Mouse (Mus musculus): ENCODE measurements at regions not wholly inside any gene's neighbourhood (a gene's known extent, or its start where the extent isn't known, plus 50 kb on each side); places are given as distances from the start of the nearest gene placed in this dataset.
A peak's percentile ranks its signal among the peaks of the same experiment; 100 is the strongest.

- Histone ChIP-seq H3K9me3 (no peaks in the 10 kb centered on the region), H3K27ac (peak overlapping the region; percentile 58), H3K36me3 (no peaks in the 10 kb centered on the region), H3K27me3 (no peaks in the 10 kb centered on the region), H3K4me2 (replicated peaks) (no peak overlapping the region), H3K4me1 (peaks cover 20% of the 10 kb centered on the region), H3K9ac (no peak overlapping the region), H3K4me3 (no peak overlapping the region)
- ATAC-seq (ENCODE audit: insufficient number of reproducible peaks, insufficient read depth, low FRiP score, low TSS enrichment) = peak; percentile 68
- WGBS = 18% methylated on average over 15 of the region's 15 CpGs
Measured at GRCm38 (mm10) chr12:79910884-79911759, 201.7 kb downstream of the Zfp36l1 start.

GRCm38 (mm10) chr12:79907583-79907982 lies 205.2 kb downstream of the Zfp36l1 start:
- Histone ChIP-seq H3K4me2 (replicated peaks) (no peak overlapping the region), H3K27ac (peak overlapping the region; percentile 80; the same call in 1 of the 2 replicates)
- no peak for ATAC-seq (ENCODE audit: insufficient number of reproducible peaks, insufficient read depth, low FRiP score, low TSS enrichment)

DNA sequence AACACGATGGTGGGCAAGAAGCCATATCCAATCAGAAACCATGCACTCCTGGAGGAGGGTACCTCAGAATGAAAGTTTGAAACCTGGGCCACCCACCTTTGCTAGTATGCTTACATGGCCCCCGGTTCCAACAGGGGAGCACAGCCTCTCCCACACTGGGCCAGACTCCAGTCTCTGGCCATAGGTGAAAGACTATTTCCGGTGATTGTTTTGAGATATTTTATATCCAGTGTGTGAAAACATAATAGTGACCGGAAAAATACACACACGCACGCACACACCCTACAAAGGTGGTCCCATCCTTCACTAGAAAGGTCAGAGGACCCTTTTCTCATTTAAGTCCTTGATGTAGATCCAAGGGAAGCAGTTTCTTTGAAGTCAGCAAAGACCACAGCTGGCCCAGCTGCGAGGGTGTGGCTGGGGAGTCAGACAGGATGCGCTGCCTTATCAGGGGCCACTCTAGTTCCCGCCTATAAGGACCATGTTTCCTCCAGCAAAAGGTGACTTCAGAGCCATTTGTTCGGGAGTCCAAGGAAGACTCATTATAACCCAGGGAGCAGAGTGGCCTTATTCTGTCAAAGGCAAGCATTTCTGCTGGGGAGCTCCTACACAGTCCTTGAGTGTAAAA lies 206.0 kb downstream of the Zfp36l1 start:
- H3K27me3 ChIP-seq = no peaks in the 10 kb centered on the region
- WGBS = 81% methylated on average over 10 of the region's 10 CpGs
- H3K9ac ChIP-seq = no peak overlapping the region
- ATAC-seq (ENCODE audit: insufficient number of reproducible peaks, insufficient read depth, low FRiP score, low TSS enrichment) = no peak
- H3K4me3 ChIP-seq = no peak overlapping the region
- no peaks in the 10 kb centered on the region for H3K36me3 ChIP-seq
- peaks cover 37% of the 10 kb centered on the region for H3K4me1 ChIP-seq
- peak overlapping the region; percentile 80 for H3K27ac ChIP-seq
- no peak overlapping the region for H3K4me2 ChIP-seq (replicated peaks)
- no peaks in the 10 kb centered on the region for H3K9me3 ChIP-seq

More at GRCm38 (mm10) chr12:79907583-79907982, 205.2 kb downstream of the Zfp36l1 start:
- 80% methylated on average over 5 of the region's 5 CpGs for WGBS
- Histone ChIP-seq H3K36me3 (no peaks in the 10 kb centered on the region), H3K27me3 (no peaks in the 10 kb centered on the region), H3K4me3 (no peak overlapping the region), H3K9ac (no peak overlapping the region), H3K9me3 (no peaks in the 10 kb centered on the region), H3K4me1 (peaks cover 38% of the 10 kb centered on the region)

GRCm38 (mm10) chr12:79905828-79906737 lies 206.7 kb downstream of the Zfp36l1 start:
- 44% methylated on average over 10 of the region's 10 CpGs for WGBS

GRCm38 (mm10) chr12:79904913-79905549 lies 207.8 kb downstream of the Zfp36l1 start:
- Histone ChIP-seq H3K27ac (peak overlapping the region; percentile 80), H3K9ac (no peak overlapping the region), H3K36me3 (no peaks in the 10 kb centered on the region), H3K4me2 (replicated peaks) (no peak overlapping the region), H3K27me3 (no peaks in the 10 kb centered on the region), H3K4me1 (peaks cover 21% of the 10 kb centered on the region), H3K9me3 (no peaks in the 10 kb centered on the region), H3K4me3 (no peak overlapping the region)
- WGBS = 42% methylated on average over 2 of the region's 2 CpGs
- ATAC-seq (ENCODE audit: insufficient number of reproducible peaks, insufficient read depth, low FRiP score, low TSS enrichment) = no peak

More at GRCm38 (mm10) chr12:79905828-79906737, 206.7 kb downstream of the Zfp36l1 start:
- no peaks in the 10 kb centered on the region for H3K36me3 ChIP-seq
- no peak overlapping the region for H3K4me3 ChIP-seq
- peaks cover 29% of the 10 kb centered on the region for H3K4me1 ChIP-seq
- no peaks in the 10 kb centered on the region for H3K27me3 ChIP-seq
- H3K4me2 ChIP-seq (replicated peaks) = no peak overlapping the region
- ATAC-seq (ENCODE audit: insufficient number of reproducible peaks, insufficient read depth, low FRiP score, low TSS enrichment) = no peak
- no peaks in the 10 kb centered on the region for H3K9me3 ChIP-seq
- no peak overlapping the region; the same call in 1 of the 2 replicates for H3K9ac ChIP-seq
- H3K27ac ChIP-seq = peak overlapping the region; percentile 80

GRCm38 (mm10) chr12:79902761-79903160 lies 210.1 kb downstream of the Zfp36l1 start:
- no peak overlapping the region for H3K4me3 ChIP-seq
- H3K9me3 ChIP-seq = no peaks in the 10 kb centered on the region
- no peaks in the 10 kb centered on the region for H3K36me3 ChIP-seq
- peak overlapping the region; percentile 69 for H3K27ac ChIP-seq
- ATAC-seq (ENCODE audit: insufficient number of reproducible peaks, insufficient read depth, low FRiP score, low TSS enrichment) = no peak
- H3K9ac ChIP-seq = no peak overlapping the region
- H3K4me1 ChIP-seq = peaks cover 32% of the 10 kb centered on the region
- no peaks in the 10 kb centered on the region for H3K27me3 ChIP-seq
- no peak overlapping the region for H3K4me2 ChIP-seq (replicated peaks)
- 70% methylated on average over 7 of the region's 7 CpGs for WGBS

- Histone ChIP-seq H3K4me3 (no peak overlapping the region), H3K4me2 (replicated peaks) (no peak overlapping the region), H3K4me1 (peaks cover 32% of the 10 kb centered on the region), H3K27ac (peak overlapping the region; percentile 69), H3K27me3 (no peaks in the 10 kb centered on the region), H3K9ac (no peak overlapping the region), H3K36me3 (no peaks in the 10 kb centered on the region), H3K9me3 (no peaks in the 10 kb centered on the region)
- WGBS = 50% methylated on average over 7 of the region's 7 CpGs
- ATAC-seq (ENCODE audit: insufficient number of reproducible peaks, insufficient read depth, low FRiP score, low TSS enrichment) = no peak
Measured at GRCm38 (mm10) chr12:79902163-79902562, 210.7 kb downstream of the Zfp36l1 start.

GRCm38 (mm10) chr12:79898198-79898930 lies 214.4 kb downstream of the Zfp36l1 start:
- Histone ChIP-seq H3K36me3 (no peaks in the 10 kb centered on the region), H3K27ac (peak overlapping the region; percentile 60; the same call in 1 of the 2 replicates), H3K4me2 (replicated peaks) (no peak overlapping the region), H3K9me3 (no peaks in the 10 kb centered on the region), H3K27me3 (no peaks in the 10 kb centered on the region), H3K4me3 (no peak overlapping the region), H3K4me1 (peaks cover 35% of the 10 kb centered on the region), H3K9ac (no peak overlapping the region)
- WGBS = 29% methylated on average over 12 of the region's 12 CpGs
- no peak for ATAC-seq (ENCODE audit: insufficient number of reproducible peaks, insufficient read depth, low FRiP score, low TSS enrichment)

- Histone ChIP-seq H3K9ac (no peak overlapping the region), H3K27me3 (no peaks in the 10 kb centered on the region), H3K4me1 (peaks cover 36% of the 10 kb centered on the region), H3K36me3 (no peaks in the 10 kb centered on the region), H3K4me2 (replicated peaks) (no peak overlapping the region), H3K27ac (peak overlapping the region; percentile 80), H3K4me3 (no peak overlapping the region), H3K9me3 (no peaks in the 10 kb centered on the region)
- no peak; the same call in 1 of the 2 replicates for ATAC-seq (ENCODE audit: insufficient number of reproducible peaks, insufficient read depth, low FRiP score, low TSS enrichment)
- 10% methylated on average over 6 of the region's 6 CpGs for WGBS
Measured at GRCm38 (mm10) chr12:79895975-79896374, 216.8 kb downstream of the Zfp36l1 start.

GRCm38 (mm10) chr12:79895324-79895723 lies 217.5 kb downstream of the Zfp36l1 start:
- H3K4me3 ChIP-seq = no peak overlapping the region
- H3K27ac ChIP-seq = 0 out of 2 replicates have a peak overlapping the region, but pooled peaks have one; percentile 30
- no peak for ATAC-seq (ENCODE audit: insufficient number of reproducible peaks, insufficient read depth, low FRiP score, low TSS enrichment)
- H3K27me3 ChIP-seq = no peaks in the 10 kb centered on the region
- H3K9ac ChIP-seq = no peak overlapping the region
- no peaks in the 10 kb centered on the region for H3K9me3 ChIP-seq
- no peak overlapping the region for H3K4me2 ChIP-seq (replicated peaks)
- peaks cover 42% of the 10 kb centered on the region for H3K4me1 ChIP-seq
- WGBS = 41% methylated on average over 7 of the region's 7 CpGs
- H3K36me3 ChIP-seq = no peaks in the 10 kb centered on the region

Measured in embryonic facial prominence, embryonic 12.5 days (tissue).